Mouse (Mus musculus): ENCODE results near the gene Alg1.

GRCm38 (mm10) chr16:5184956-5185355, 48.5 kb upstream of the Alg1 start:
- TF ChIP-seq CTCF (IDR thresholded peaks at IDR 0.05) = no peak
- TF ChIP-seq EP300 (IDR thresholded peaks at IDR 0.05) = no peak
